Mouse (Mus musculus) stomach, embryonic 15.5 days (tissue): ENCODE results near the gene Dio1. TPM values are rescaled to one million over a fixed set of nuclear protein-coding genes. Genes with fewer than 3 reads are reported as not detected.
A peak's percentile ranks its signal among the peaks of the same experiment; 100 is the strongest.

Experiments
- ATAC-seq: fragments of 200-750 bp; cut with Nextera tagmentation; 2 replicates; pipeline ENCODE4 v1.8.0; 2017; ENCODE audit warnings: low read depth, moderate number of reproducible peaks, moderate TSS enrichment; ENCODE audit not compliant: insufficient read depth, low FRiP score
- H3K27ac ChIP-seq: fragments of 300-500 bp; sonication (generic); 2 replicates; pipeline ENCODE4 v1.5.1; 2015; ENCODE audit warnings: mild to moderate bottlenecking, inconsistent platforms
- H3K27me3 ChIP-seq: fragments of 300-500 bp; sonication (generic); replicated peaks from 2 replicates; pipeline ENCODE4 v1.6.1; 2015; ENCODE audit warnings: inconsistent platforms
- H3K36me3 ChIP-seq: fragments of 300-500 bp; sonication (generic); 2 replicates; pipeline ENCODE4 v1.6.1; 2015; ENCODE audit warnings: inconsistent platforms
- H3K4me1 ChIP-seq: fragments of 300-500 bp; sonication (generic); 2 replicates; pipeline ENCODE4 v1.6.1; 2015; ENCODE audit warnings: inconsistent platforms
- H3K4me2 ChIP-seq: fragments of 300-500 bp; sonication (generic); 2 replicates; pipeline ENCODE4 v1.6.1; 2015; ENCODE audit warnings: mild to moderate bottlenecking, inconsistent platforms
- H3K4me3 ChIP-seq: fragments of 300-500 bp; sonication (generic); replicated peaks from 2 replicates; pipeline ENCODE4 v1.5.1; 2015; ENCODE audit warnings: inconsistent platforms
- H3K9ac ChIP-seq: fragments of 300-500 bp; sonication (generic); 2 replicates; pipeline ENCODE4 v1.6.1; 2015; ENCODE audit warnings: inconsistent platforms
- H3K9me3 ChIP-seq: fragments of 300-500 bp; sonication (generic); 2 replicates; pipeline ENCODE4 v1.6.1; 2016; ENCODE audit warnings: inconsistent platforms
- WGBS: fragments of 180-500 bp; shearing (Covaris S2); methylation state at CpG from one replicate; pipeline ENCODE4 v1.1.7; 2015; 5-methylcytosine and 5-hydroxymethylcytosine counted together
- polyA plus RNA-seq: library from polyadenylated mRNA; unstranded; fragments of >200 nt; fragmentation: Nextera tagmentation; extraction: Ambion mirVana; gene quantifications from 2 replicates; pipeline ENCODE4 v1.2.1, GENCODE M21; 2015

Gene Dio1
- polyA plus RNA-seq, 1 experiment from 2014 or later: 0.57 TPM

GRCm38 (mm10) chr4:107254414-107254813 lies 52.6 kb downstream of the Dio1 start:
- Histone ChIP-seq H3K9ac (peak overlapping the region; percentile 51; the same call in 1 of the 2 replicates), H3K9me3 (no peaks in the 10 kb centered on the region), H3K4me3 (peak overlapping the region; percentile 89), H3K27ac (peak overlapping the region; percentile 81; the same call in 1 of the 2 replicates), H3K4me2 (peak overlapping the region; percentile 47), H3K36me3 (no peaks in the 10 kb centered on the region), H3K4me1 (peaks cover 11% of the 10 kb centered on the region), H3K27me3 (no peaks in the 10 kb centered on the region)
- WGBS: 26% methylated on average over 3 of the region's 3 CpGs
- no peak for ATAC-seq

GRCm38 (mm10) chr4:107253125-107254091 lies 53.6 kb downstream of the Dio1 start, which contains the start of the genes Lrrc42 and Hspb11:
Lrrc42 (minus strand) TSS chr4:107253532.
Hspb11 (plus strand) TSS chr4:107253593.
- peak; percentile 97 for ATAC-seq
- H3K9me3 ChIP-seq: no peaks in the 10 kb centered on the region
- peak within 1 kb of the TSS; percentile 81 for H3K27ac ChIP-seq
- peaks cover 13% of the 10 kb centered on the region for H3K4me1 ChIP-seq
- H3K36me3 ChIP-seq: no peaks in the 10 kb centered on the region
- H3K27me3 ChIP-seq: no peaks in the 10 kb centered on the region
- under 1% methylated on average over 86 of the region's 101 CpGs for WGBS
- H3K4me3 ChIP-seq: peak within 1 kb of the TSS; percentile 89
- peak within 1 kb of the TSS; percentile 73 for H3K4me2 ChIP-seq
- H3K9ac ChIP-seq: peak within 1 kb of the TSS; percentile 74

- peak overlapping the region; percentile 81; the same call in 1 of the 2 replicates for H3K27ac ChIP-seq
- H3K9me3 ChIP-seq: no peaks in the 10 kb centered on the region
- H3K36me3 ChIP-seq: no peaks in the 10 kb centered on the region
- peaks cover 15% of the 10 kb centered on the region for H3K4me1 ChIP-seq
- H3K4me3 ChIP-seq: peak overlapping the region; percentile 89
- H3K9ac ChIP-seq: peak overlapping the region; percentile 74; the same call in 1 of the 2 replicates
- H3K27me3 ChIP-seq: no peaks in the 10 kb centered on the region
- under 1% methylated on average over 11 of the region's 11 CpGs for WGBS
- no peak for ATAC-seq
- H3K4me2 ChIP-seq: peak overlapping the region; percentile 73
Observed at GRCm38 (mm10) chr4:107252522-107252921, 54.4 kb downstream of the Dio1 start.

GRCm38 (mm10) chr4:107250494-107250893 lies 56.5 kb downstream of the Dio1 start:
- H3K27me3 ChIP-seq: no peaks in the 10 kb centered on the region
- ATAC-seq: no peak

GRCm38 (mm10) chr4:107249471-107249870 lies 57.5 kb downstream of the Dio1 start:
- no peaks in the 10 kb centered on the region for H3K27me3 ChIP-seq
- no peak overlapping the region for H3K4me3 ChIP-seq
- H3K4me1 ChIP-seq: peaks cover 20% of the 10 kb centered on the region
- H3K4me2 ChIP-seq: no peak overlapping the region
- no peak overlapping the region for H3K9ac ChIP-seq
- H3K36me3 ChIP-seq: no peaks in the 10 kb centered on the region
- no peak for ATAC-seq
- H3K27ac ChIP-seq: no peak overlapping the region
- WGBS: 44% methylated on average over 2 of the region's 2 CpGs
- no peaks in the 10 kb centered on the region for H3K9me3 ChIP-seq

More at GRCm38 (mm10) chr4:107250494-107250893, 56.5 kb downstream of the Dio1 start:
- Histone ChIP-seq H3K9me3 (no peaks in the 10 kb centered on the region), H3K27ac (no peak overlapping the region), H3K4me2 (no peak overlapping the region), H3K4me1 (peaks cover 18% of the 10 kb centered on the region), H3K9ac (no peak overlapping the region), H3K4me3 (no peak overlapping the region), H3K36me3 (no peaks in the 10 kb centered on the region)
- WGBS: 17% methylated on average over 4 of the region's 4 CpGs

GRCm38 (mm10) chr4:107248061-107248460 lies 58.9 kb downstream of the Dio1 start:
- no peak overlapping the region for H3K27ac ChIP-seq
- WGBS: 73% methylated on average over 3 of the region's 3 CpGs
- H3K4me1 ChIP-seq: peaks cover 19% of the 10 kb centered on the region
- peaks cover 2% of the 10 kb centered on the region; the same call in 1 of the 2 replicates for H3K36me3 ChIP-seq
- no peaks in the 10 kb centered on the region for H3K9me3 ChIP-seq
- no peak overlapping the region for H3K4me3 ChIP-seq
- H3K9ac ChIP-seq: no peak overlapping the region
- no peak for ATAC-seq
- no peak overlapping the region for H3K4me2 ChIP-seq
- no peaks in the 10 kb centered on the region for H3K27me3 ChIP-seq

GRCm38 (mm10) chr4:107247110-107247509 lies 59.9 kb downstream of the Dio1 start:
- no peak for ATAC-seq
- Histone ChIP-seq H3K4me1 (peaks cover 17% of the 10 kb centered on the region), H3K9ac (no peak overlapping the region), H3K27ac (no peak overlapping the region), H3K27me3 (no peaks in the 10 kb centered on the region), H3K4me3 (no peak overlapping the region), H3K36me3 (peaks cover 5% of the 10 kb centered on the region; the same call in 1 of the 2 replicates), H3K9me3 (no peaks in the 10 kb centered on the region), H3K4me2 (no peak overlapping the region)
- WGBS: 78% methylated on average over 9 of the region's 9 CpGs

GRCm38 (mm10) chr4:107246040-107246439 lies 60.9 kb downstream of the Dio1 start:
- WGBS: 46% methylated on average over 1 of the region's 1 CpGs
- peaks cover 5% of the 10 kb centered on the region; the same call in 1 of the 2 replicates for H3K36me3 ChIP-seq
- H3K4me3 ChIP-seq: no peak overlapping the region
- H3K27ac ChIP-seq: peak overlapping the region; percentile 73; the same call in 1 of the 2 replicates
- no peaks in the 10 kb centered on the region for H3K9me3 ChIP-seq
- no peak overlapping the region for H3K4me2 ChIP-seq
- no peak overlapping the region for H3K9ac ChIP-seq
- H3K27me3 ChIP-seq: no peaks in the 10 kb centered on the region
- no peak for ATAC-seq
- H3K4me1 ChIP-seq: peaks cover 12% of the 10 kb centered on the region; the same call in 1 of the 2 replicates

- no peak overlapping the region for H3K4me3 ChIP-seq
- H3K4me2 ChIP-seq: no peak overlapping the region
- no peaks in the 10 kb centered on the region for H3K27me3 ChIP-seq
- no peak overlapping the region for H3K9ac ChIP-seq
- ATAC-seq: no peak
- no peaks in the 10 kb centered on the region for H3K9me3 ChIP-seq
- H3K36me3 ChIP-seq: peaks cover 10% of the 10 kb centered on the region
- peaks cover 12% of the 10 kb centered on the region; the same call in 1 of the 2 replicates for H3K4me1 ChIP-seq
- 42% methylated on average over 2 of the region's 2 CpGs for WGBS
- peak overlapping the region; percentile 73; the same call in 1 of the 2 replicates for H3K27ac ChIP-seq
Observed at GRCm38 (mm10) chr4:107245368-107245767, 61.6 kb downstream of the Dio1 start.

GRCm38 (mm10) chr4:107243365-107244333 lies 63.3 kb downstream of the Dio1 start:
- Histone ChIP-seq H3K4me2 (no peak overlapping the region), H3K4me3 (no peak overlapping the region), H3K27me3 (no peaks in the 10 kb centered on the region), H3K9me3 (no peaks in the 10 kb centered on the region), H3K36me3 (peaks cover 20% of the 10 kb centered on the region), H3K9ac (no peak overlapping the region), H3K4me1 (0 out of 2 replicates have a peak, but pooled peaks cover 9% of the 10 kb centered on the region), H3K27ac (no peak overlapping the region)
- no peak for ATAC-seq
- 74% methylated on average over 6 of the region's 6 CpGs for WGBS
